Mouse (Mus musculus): ENCODE data around the gene Zfyve1.
"Not testable (repeated sequence)": the region's sequence is repeated elsewhere in the genome, so short reads cannot be mapped to it uniquely, and the experiment has no call there.

Zfyve1 gene

DNA sequence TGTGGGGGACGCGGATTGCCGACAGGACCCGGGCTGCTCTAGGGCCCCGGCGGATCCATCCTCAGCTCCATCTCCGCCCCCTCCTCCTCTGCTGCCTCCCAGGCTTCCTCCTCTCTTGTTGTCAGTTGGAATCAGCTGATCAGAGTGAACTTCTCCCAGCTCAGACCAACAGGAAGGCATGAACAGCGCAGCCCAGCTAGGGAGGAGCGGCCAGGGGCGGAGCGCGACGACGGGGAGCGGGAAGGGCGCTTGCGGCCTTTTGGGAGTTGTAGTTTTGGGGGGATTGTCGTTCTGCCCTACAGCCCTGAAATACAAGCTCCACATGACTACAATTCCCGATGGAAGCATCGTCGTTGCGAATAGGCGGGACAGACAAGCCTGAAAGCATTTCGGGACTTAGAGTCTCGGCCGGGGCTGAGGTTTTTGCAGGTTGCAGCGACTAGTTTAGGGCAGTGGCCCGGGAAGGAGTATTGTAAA, at the start of gene Zfyve1:
Zfyve1 (minus strand) TSS at position 198 of the 477 bp plus-strand sequence.
- peak; percentile 63 for DNase-seq (ENCODE audit: low spot score)

DNA sequence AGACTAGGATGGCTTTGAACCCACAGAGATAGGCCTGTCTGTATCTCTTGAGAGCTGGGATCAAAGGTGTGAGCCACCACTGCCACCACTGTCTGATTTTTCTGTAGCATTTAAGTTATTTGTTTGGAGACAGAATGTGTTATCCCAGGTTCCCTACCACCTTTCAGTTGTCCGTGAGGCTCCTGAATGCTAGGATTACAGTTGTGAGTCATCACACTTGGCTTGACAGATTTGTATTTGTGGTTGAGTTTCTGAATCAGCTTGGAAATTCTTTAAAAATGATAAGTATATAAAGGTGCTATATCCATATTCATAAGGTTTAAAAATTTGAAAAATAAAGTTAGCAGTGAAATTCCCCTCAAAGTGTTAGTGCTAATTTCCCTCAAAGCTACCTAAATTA, 46.1 kb upstream of the Zfyve1 start:
- no peak for DNase-seq (ENCODE audit: low spot score)

GRCm38 (mm10) chr12:83641233-83641632, 44.2 kb upstream of the Zfyve1 start:
- DNase-seq (ENCODE audit: low spot score): no peak

DNA sequence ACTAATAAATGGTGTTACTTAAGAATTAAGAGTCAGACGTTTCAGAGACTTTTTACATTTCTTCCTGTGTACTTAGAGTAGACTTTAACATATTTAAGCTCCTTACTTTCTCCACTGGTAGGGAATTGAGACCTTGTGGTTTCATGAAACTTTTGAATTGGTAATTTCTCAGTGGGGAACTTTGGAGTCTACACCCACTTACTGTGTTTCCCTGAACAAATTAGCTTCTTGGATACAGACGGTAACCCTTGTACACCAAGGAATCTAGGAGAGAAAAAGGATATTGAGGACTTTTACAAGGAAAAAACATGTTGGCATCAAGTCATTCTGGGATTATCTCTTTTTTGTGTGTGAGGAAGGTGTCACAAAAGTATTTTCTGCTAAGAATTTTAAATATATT, 36.8 kb upstream of the Zfyve1 start:
- DNase-seq (ENCODE audit: low spot score): no peak

DNA sequence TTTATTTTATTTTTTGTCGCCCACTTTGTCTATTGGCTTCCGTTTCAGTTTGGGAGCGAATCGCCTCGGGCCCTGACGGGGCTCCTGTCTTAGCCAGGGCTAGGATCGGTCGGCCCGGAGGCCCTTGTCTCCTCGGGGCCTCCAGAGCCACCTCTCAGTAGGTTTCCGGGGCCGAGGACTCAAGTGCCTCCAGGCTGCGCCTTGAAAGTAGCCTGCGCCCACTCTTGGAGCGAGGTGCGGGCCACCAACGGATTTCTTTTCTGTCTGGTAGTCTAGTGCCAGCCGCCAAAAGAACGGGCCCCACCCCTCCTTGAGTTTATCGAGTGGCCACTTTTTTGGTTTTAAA, 35.6 kb upstream of the Zfyve1 start:
- DNase-seq (ENCODE audit: low spot score): no peak

DNA sequence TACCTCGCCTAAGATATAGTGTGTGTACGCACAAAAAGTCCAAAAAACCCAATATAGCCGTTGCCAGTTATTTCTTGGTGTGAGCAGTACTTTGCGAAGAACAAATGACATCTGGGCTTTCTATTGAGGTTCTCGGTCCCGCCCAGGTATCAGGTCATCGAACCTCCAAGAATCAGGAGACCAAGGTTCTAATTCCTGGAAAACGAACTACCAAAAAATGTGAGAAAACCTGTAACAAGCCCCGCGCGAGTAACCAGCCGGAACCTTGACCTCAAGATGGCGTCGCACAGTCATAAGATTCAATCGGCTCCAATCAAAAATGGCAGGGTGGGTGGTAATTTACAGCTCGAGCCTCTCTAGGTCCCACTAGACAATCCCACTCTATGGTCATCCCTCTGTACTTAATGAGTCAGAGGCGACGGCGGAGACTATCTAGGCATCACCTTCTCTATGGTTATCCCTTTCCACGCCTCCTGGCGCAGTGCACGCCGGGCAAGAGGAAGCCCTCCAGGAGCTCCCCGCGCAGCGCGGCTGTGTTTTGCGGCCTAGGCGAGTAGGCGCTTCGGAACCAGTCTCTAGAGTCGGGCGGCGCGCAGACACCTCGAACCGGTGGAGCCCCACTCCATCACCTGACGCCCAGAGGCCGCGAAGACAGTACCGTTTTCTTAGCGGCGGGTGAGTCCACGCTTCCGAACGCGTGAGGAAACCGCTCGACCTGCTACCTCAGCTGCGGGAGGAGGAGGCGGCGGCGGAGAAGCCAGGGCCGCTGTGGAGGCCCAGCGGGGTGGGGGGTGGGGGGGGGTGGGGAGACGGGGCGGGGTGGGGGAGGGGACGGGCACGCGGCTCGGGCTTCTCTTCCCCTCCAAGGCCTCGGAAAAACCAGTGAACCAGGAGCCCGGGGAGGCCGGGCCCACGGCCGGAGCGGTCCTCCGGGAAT, 35.0 kb upstream of the Zfyve1 start:
- DNase-seq (ENCODE audit: low spot score): peak; percentile 85

DNA sequence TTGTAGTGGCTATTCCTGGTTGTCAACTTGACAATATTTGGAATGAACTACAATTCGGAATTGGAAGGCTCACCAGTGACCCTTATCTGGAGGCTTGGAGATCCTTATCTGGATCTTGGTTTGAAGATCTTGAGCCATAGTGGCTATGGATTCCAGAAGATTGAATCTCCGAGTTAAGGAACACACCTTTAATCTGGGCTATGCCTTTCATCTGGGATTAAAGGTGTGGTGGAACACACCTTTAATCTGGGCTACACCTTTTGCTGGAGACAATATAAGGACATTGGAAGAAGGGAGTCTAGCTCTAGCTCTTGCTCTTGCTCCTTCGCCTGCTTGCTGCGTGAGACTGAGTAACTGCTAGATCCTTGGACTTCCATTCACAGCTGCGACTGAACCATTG, 33.9 kb upstream of the Zfyve1 start, which contains the start of gene Rbm25:
Rbm25 (plus strand) TSS at position 301 of the 400 bp plus-strand sequence.
- DNase-seq (ENCODE audit: low spot score): not testable (repeated sequence)

DNA sequence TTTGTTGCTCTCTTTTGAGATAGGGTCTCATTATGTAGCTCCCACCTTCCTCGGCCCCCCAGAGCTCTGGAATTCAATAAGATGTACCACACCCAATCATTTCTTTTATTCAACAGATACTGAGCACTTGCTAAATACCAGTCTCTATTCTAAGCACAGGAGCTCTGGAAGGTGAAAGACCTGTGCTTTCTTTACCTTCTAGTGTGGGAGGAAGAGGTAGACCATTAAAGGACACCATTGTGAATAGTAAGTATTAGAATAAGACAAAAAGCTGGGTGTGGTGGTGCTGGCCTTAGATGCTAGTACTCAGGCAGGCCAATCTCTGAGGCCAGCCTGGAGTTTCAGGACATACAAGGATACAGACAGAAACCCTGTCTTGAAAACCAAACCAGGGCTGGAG, 27.3 kb upstream of the Zfyve1 start:
- DNase-seq (ENCODE audit: low spot score): no peak

GRCm38 (mm10) chr12:83622031-83622755, 25.2 kb upstream of the Zfyve1 start:
- DNase-seq (ENCODE audit: low spot score): no peak

- not testable (repeated sequence) for DNase-seq (ENCODE audit: low spot score)
Measured at GRCm38 (mm10) chr12:83620694-83621093, 23.7 kb upstream of the Zfyve1 start.

GRCm38 (mm10) chr12:83618981-83619380, 22.0 kb upstream of the Zfyve1 start:
- DNase-seq (ENCODE audit: low spot score): no peak

- no peak for DNase-seq (ENCODE audit: low spot score)
Measured at GRCm38 (mm10) chr12:83617261-83617660, 20.2 kb upstream of the Zfyve1 start.

GRCm38 (mm10) chr12:83606411-83606810, 9.4 kb upstream of the Zfyve1 start:
- DNase-seq (ENCODE audit: low spot score): not testable (repeated sequence)

DNA sequence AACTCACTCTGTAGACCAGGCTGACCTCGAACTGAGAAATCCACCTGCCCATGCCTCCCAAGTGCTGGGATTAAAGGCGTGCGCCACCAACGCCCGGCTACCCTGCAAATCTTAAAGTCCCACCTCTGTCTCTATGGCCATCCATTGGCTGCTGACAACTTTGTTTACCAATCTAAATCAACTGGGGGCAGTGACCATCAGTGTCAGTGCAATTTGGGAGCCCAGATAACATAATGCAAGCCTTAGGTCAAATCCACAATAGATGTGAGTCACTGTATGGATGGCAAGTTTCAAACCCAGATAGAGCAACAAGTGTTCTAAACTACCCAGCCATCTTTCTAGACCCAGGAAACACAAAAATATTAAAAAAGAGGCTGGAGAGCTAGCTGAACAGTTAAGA, 5.3 kb upstream of the Zfyve1 start:
- no peak for DNase-seq (ENCODE audit: low spot score)

DNA sequence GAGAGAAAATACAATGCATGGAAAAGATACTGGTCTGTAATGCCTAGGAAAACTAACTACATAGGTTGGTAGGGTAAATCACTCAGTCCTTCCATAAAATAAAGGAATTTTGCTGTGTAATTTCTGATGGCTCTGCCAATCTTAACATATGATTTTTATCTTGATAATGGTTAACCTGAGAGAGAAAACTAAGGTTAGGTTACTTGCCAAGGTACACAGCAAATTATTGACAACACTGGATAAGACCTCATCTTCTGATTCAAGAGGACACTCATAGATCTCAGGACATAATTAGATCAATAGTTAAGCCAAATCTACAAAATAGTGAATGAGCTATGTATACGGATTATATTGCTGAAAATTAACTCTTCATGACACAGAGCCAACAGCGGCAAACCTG, 859 bp upstream of the Zfyve1 start:
- DNase-seq (ENCODE audit: low spot score): no peak

DNA sequence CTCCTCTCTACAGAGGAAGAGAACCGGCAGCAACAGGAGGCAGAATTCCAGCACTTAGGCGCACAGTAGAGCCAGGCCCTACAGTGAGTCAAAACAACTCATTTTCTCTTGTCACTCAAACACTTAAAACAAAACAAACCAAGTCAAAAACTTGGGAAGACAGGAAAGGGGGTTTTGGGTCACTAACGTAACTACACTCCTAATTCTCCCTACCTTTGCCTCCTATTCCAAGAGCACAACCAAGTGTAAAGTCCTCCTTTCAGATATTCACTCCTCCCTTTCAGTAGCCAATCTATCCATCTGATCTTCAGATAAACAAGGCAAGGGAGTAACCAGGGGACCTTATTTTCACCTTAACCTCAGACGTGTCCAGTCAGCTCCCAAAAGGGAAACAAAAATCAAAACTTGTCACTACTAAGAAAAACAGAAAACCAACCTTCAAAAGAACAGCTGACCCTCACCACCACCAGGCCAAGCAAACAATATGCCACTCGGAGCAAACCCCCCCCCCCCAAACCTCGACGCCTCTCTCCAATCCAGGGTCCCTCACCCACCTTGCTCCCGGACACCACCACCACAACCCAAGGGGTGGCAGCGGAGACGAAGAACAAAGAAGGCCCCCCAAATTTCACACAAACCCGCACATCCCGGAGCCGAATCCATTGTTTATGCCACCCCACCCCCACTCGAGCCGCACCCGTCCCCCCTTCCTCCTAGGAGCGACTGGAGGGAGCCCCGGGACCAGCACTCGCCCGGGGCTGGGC, 649 bp downstream of the Zfyve1 start:
- DNase-seq (ENCODE audit: low spot score): no peak

- no peak for DNase-seq (ENCODE audit: low spot score)
Measured at GRCm38 (mm10) chr12:83594454-83595040, 2.5 kb downstream of the Zfyve1 start.

DNA sequence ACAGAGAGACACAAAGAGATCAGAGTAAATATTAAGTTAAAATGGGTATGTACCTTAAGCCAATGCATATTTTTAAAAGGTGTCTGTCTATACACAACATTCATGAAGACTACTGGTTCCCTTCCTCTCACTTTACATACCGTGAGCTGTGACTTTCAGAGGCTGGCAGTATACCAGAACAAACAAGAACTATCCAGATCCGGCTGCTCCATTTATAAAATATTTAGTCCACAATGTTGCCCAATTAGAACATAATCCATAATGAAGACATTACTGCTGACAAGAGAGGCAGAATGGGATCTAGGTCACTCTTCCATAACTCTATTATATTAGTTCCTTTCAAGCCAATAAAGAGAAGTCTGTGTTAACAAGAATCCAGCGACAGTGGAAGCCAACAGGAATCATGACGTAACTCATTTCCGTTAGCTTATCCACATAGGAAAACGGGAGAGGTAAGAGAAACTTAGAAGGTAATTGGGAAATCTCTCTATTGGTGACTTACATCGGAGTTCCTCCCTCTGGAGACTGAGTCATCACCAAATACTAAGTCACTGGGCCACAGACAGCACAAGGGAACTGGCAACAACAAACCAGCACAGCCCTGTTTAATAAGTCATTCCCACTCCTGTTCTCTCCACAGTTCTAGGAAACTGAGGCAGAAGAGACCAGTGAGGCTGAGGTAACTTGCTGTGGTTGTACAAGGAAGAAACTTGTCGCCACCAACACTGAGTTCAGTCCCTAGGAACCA, 5.1 kb downstream of the Zfyve1 start:
- no peak for DNase-seq (ENCODE audit: low spot score)

DNA sequence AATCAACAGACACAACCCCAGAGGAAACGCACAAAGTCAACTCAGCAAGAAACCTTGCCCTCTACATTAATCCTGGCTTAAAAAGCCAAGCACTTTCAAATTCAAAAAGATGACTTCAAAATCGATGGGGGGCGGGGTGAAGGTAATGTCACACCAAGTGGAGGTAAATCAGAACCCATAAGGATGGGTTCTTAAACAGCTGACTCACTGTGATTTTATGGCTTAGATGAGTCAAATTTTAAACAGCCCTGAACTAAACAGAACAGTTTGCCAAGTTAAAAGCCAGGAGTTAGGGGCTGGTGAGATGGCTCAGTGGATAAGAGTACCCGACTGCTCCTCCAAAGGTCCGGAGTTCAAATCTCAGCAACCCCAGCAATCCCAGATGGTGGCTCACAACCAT, 10.4 kb downstream of the Zfyve1 start:
- DNase-seq (ENCODE audit: low spot score): no peak

DNA sequence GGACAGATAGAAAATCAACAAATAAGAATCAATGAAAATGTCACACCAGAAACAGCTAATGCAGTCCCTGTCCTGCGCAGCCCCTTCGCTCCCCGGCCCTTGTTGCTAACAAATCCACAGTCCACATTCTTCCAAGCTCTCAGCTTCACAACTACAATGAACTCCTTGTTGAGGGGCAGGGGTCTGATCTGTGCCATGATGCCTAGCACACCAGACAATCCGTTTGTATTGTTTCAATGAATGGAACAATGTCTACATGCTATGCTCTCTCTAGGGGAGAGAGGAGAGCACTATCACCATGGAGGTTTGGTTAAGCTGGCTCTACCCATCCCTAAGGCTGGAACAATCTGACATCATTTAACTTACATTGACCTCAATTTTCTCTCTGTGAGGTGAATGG, 14.3 kb downstream of the Zfyve1 start:
- DNase-seq (ENCODE audit: low spot score): no peak

DNA sequence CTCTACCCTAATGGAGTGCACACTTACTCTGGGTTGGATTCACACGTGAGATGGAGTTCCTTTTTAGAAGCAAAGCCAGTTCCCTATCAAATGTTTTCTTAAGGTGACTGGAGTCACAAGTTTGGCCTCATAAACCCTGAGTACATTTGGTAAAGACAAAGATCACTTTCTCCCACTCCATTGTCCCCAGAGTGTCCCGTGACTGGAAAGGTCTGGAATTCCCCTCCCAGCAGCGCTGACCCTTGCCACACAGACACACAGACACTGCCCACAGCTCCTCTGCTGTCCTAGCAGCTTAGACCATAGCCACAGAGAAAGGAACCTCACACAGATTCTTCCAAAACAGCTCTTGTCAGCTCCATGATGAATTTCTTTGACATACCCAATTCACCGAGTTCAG, 14.9 kb downstream of the Zfyve1 start:
- no peak for DNase-seq (ENCODE audit: low spot score)

Measured in urinary bladder, postnatal 10 days (tissue).